Mouse (Mus musculus) frontal cortex, adult (tissue): ENCODE results near the gene 9230102O04Rik.

Source experiments
- ATAC-seq: cut with Nextera tagmentation; 2 replicates; pipeline ENCODE4 v1.9.2; 2017; ENCODE audit warnings: mild to moderate bottlenecking, moderate library complexity, mixed read lengths; ENCODE audit not compliant: low TSS enrichment

Gene 9230102O04Rik

GRCm38 (mm10) chr2:9871798-9872197, 17.5 kb downstream of the 9230102O04Rik start:
- no peak for ATAC-seq

- ATAC-seq, result no peak
These were observed 18.1 kb downstream of the 9230102O04Rik start for GRCm38 (mm10) chr2:9871141-9871716.

GRCm38 (mm10) chr2:9867092-9867825, 22.1 kb downstream of the 9230102O04Rik start:
- no peak for ATAC-seq

DNA sequence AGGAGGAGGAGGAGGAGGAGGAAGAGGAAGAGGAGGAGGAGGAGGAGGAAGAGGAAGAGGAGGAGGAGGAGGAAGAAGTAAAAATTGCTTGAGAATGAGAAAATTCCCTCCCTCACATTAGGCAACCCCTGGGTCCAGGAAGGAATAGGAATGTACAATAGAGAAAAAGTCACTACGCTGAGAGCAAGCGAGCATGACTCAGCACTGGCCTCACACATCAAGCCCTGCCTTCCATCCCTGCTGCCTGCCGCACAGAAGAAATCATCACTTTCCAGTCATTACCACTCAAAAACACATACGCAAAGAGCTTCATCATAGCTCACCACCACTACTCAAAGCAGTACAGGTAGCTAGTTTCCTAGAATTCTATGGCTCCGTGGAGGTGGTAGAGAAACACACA, 28.6 kb downstream of the 9230102O04Rik start:
- no peak for ATAC-seq

DNA sequence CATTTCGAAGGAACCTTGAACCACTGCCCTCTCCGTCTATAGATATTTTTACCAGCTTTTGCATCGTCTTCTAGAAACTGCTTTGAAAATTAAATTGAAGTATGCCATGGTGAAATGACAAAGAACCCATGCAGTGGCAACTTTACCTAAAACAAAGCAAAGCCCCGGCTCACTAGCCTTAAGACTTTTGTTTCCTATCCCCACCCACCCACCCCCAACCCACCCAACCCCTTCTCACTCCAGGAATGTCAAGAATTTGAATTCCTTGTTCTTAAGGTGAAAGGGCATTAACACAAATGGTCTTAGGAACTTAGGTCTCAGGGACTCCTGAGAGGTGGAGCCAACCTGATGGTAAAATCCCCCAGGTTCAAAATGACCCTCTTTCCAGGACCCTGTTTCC, 33.5 kb downstream of the 9230102O04Rik start:
- no peak for ATAC-seq

- ATAC-seq, result no peak
These were observed 36.3 kb downstream of the 9230102O04Rik start for GRCm38 (mm10) chr2:9852851-9853576.

- ATAC-seq, result no peak
These were observed 54.1 kb downstream of the 9230102O04Rik start for GRCm38 (mm10) chr2:9835195-9835594.

- ATAC-seq, result no peak
These were observed 55.6 kb downstream of the 9230102O04Rik start for GRCm38 (mm10) chr2:9833712-9834111.
